ENCODE assay signal across 7 mouse cellular contexts in the genomic region with DNA sequence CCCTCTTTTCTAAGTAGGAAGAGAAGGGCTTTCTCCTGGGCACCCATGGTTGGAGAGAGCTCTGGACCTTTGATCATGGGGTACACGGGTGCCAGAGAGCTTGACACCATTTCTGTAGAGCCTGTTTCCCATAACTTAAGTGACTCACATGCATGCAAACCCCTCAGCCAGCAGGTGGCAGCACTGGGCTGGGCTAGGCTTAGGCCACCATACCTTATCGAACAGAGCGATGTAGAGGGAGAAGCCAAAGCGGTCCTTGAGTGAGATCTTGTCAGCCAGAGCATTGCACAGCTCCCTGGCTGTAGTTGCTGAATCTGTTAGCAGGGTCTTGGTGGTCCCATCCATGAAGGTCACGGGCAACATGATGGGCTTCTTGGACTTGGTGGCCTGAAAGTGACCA. TPM values are rescaled to one million over a fixed set of nuclear protein-coding genes. Genes with fewer than 3 reads are reported as not detected.
DNase-seq lines count a peak whose midpoint lies in the region; ATAC-seq lines count a peak whose summit lies in the region.

No protein-coding gene starts in this region.

- H3K9ac ChIP-seq in intestine, embryonic 14.5 days (ENCODE audit: low read length), result no peak overlapping the region

- peak; percentile 73 for DNase-seq in T-cell, adult 2 months (ENCODE audit: low spot score)
- peak; percentile 73 for DNase-seq in cerebellum, adult 9-11 months
- DNase-seq in frontal cortex, postnatal 25 days (ENCODE audit: low spot score in 2 of 2), result peak; percentile 55 to 72
- peak; percentile 93 for DNase-seq in intestine, embryonic 14.5 days (ENCODE audit: low spot score)
- peak; percentile 30 to 84 for DNase-seq in left cerebral cortex, postnatal 10 days (ENCODE audit: extremely low spot score in 1 of 2, low spot score in 2 of 2)
- DNase-seq in mesoderm, embryonic 11.5 days (ENCODE audit: low read depth, low spot score), result peak; percentile 84
- peak; percentile 87 for DNase-seq in right cerebral cortex, postnatal 4 days

- 0 out of 2 replicates have a peak, but pooled peaks cover 6% of the 10 kb centered on the region for H3K36me3 ChIP-seq in intestine, embryonic 14.5 days (ENCODE audit: control insufficient read depth, insufficient read depth, low read length)

- H3K4me2 ChIP-seq in intestine, embryonic 14.5 days (ENCODE audit: low read length), result no peak overlapping the region

- H3K4me3 ChIP-seq in intestine, embryonic 14.5 days (ENCODE audit: low read depth, low read length), result no peak overlapping the region

- H3K4me1 ChIP-seq in intestine, embryonic 14.5 days (replicated peaks; ENCODE audit: control insufficient read depth, insufficient read depth, low read length), result no peaks in the 10 kb centered on the region

- H3K27ac ChIP-seq in intestine, embryonic 14.5 days (ENCODE audit: low read depth), result no peak overlapping the region

- peak; percentile 57; the same call in 1 of the 2 replicates for ATAC-seq in intestine, embryonic 14.5 days (replicated peaks; ENCODE audit: low FRiP score, low TSS enrichment, low read depth)

- intact Hi-C loops in left cerebral cortex, postnatal 10 days (cut with DNase I), result loop anchor here (5.0 kb wide), 1 partner anchor 46 kb away; a partner anchor contains a TSS

- no peaks in the 10 kb centered on the region for H3K9me3 ChIP-seq in intestine, embryonic 14.5 days (ENCODE audit: control insufficient read depth, low read length)

- WGBS in intestine, embryonic 14.5 days, result 32% methylated on average over 5 of the region's 5 CpGs

- H3K27me3 ChIP-seq in intestine, embryonic 14.5 days (replicated peaks; ENCODE audit: control insufficient read depth, insufficient read depth, low read length), result no peaks in the 10 kb centered on the region

RNA-seq across cellular contexts. Expression of a gene that starts 47.7 kb away (rescaled TPM):
- polyA plus RNA-seq in intestine, embryonic 14.5 days (2014; fragmentation: Nextera tagmentation; extraction: Ambion mirVana), result 16.3 and 17.2 TPM in 2 replicates
- total RNA-seq in left cerebral cortex, postnatal 10 days (2021), result 10 to 100 TPM; 16.5 to 16.7 TPM
